Mouse (Mus musculus): Measurements from ENCODE around the gene Cd209b. TPM values are rescaled to one million over a fixed set of nuclear protein-coding genes. Genes with fewer than 3 reads are reported as not detected.

Gene Cd209b
- polyA plus RNA-seq (2015; fragmentation: Nextera tagmentation; extraction: Ambion mirVana), result 0.27 TPM in 1 of 2 replicates, not detected in the other

DNA sequence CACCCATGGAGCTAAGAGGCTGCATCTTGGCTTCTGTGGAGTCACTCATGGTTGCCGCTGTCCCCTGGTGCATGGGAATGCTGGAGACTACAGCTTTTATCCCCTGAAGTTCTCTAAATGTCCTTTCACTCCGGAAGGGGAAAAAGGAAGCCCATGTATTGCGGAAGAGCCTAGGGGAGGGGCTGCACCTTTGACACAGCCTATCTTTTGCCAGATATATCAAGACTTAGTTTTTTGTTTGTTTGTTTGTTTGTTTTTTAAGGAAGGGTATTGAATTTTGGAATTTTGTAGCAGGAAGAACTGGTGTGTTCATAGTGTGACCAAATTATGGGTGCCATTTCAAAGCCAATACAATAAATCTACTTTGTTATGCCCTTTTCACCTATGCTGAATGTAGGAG is at the start of gene Cd209b:
Gene Cd209b (minus strand): TSS at position 101 of the 400 bp plus-strand sequence.
- Histone ChIP-seq H3K9ac (no peak within 1 kb of the TSS), H3K9me3 (no peaks in the 10 kb centered on the region), H3K4me1 (replicated peaks) (no peaks in the 10 kb centered on the region), H3K4me3 (replicated peaks) (no peak within 1 kb of the TSS), H3K27ac (no peak within 1 kb of the TSS), H3K4me2 (replicated peaks) (no peak within 1 kb of the TSS), H3K36me3 (no peaks in the 10 kb centered on the region), H3K27me3 (replicated peaks) (no peaks in the 10 kb centered on the region)
- no peak for ATAC-seq
- WGBS, result 93% methylated on average over 3 of the region's 3 CpGs

DNA sequence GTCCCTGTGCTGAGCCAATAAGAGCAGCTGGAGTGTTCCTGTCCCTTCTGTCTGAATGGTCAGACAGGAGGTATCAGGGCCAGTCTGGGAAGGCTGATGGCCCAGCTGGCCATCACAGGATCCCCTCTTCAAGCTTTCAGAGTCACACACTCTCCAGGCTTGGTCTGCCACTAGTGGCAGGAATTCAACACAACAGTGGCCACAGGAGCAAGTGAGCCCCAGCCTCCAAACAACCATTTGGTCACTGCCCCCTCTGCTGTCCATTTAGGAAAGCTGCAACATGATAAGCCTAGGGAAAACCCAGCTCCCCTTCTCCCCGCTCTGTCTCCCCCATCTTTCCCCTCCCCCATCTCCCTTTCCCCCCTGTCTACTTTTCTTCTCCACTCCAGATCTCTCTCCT is 29.4 kb upstream of the Cd209b start:
- H3K27me3 ChIP-seq (replicated peaks), result no peaks in the 10 kb centered on the region
- no peak overlapping the region for H3K9ac ChIP-seq
- WGBS, result 90% methylated on average over 1 of the region's 1 CpGs
- H3K4me3 ChIP-seq (replicated peaks), result no peak overlapping the region
- no peak overlapping the region for H3K27ac ChIP-seq
- no peak for ATAC-seq
- H3K4me1 ChIP-seq (replicated peaks), result no peaks in the 10 kb centered on the region
- no peaks in the 10 kb centered on the region for H3K9me3 ChIP-seq
- H3K36me3 ChIP-seq, result no peaks in the 10 kb centered on the region
- no peak overlapping the region for H3K4me2 ChIP-seq (replicated peaks)

DNA sequence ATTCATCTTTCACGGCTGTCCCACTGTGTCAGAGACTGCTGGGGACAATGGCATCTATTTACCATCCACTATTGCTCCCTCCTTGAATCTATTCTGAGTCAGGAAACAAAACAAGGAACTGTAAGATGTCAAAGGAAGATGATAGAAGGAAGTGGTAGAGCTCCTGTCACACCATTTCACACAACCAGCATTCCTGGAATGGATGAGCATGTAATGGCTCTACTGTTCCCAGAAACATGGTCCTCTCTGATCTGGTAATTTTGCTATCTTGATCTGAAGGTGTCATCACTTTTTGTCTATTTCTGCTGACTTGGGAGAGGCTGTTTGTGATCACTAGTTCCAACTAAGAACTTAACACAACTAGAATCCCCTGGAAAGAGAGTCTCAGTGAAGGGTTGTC is 28.0 kb upstream of the Cd209b start, which contains the start of gene Cd209c:
Gene Cd209c (minus strand): TSS at position 101 of the 400 bp plus-strand sequence.
- Histone ChIP-seq H3K9ac (no peak within 1 kb of the TSS), H3K27ac (no peak within 1 kb of the TSS), H3K4me3 (replicated peaks) (no peak within 1 kb of the TSS), H3K27me3 (replicated peaks) (no peaks in the 10 kb centered on the region), H3K36me3 (no peaks in the 10 kb centered on the region), H3K4me1 (replicated peaks) (no peaks in the 10 kb centered on the region), H3K4me2 (replicated peaks) (no peak within 1 kb of the TSS), H3K9me3 (no peaks in the 10 kb centered on the region)
- 88% methylated on average over 1 of the region's 1 CpGs for WGBS
- ATAC-seq, result no peak

DNA sequence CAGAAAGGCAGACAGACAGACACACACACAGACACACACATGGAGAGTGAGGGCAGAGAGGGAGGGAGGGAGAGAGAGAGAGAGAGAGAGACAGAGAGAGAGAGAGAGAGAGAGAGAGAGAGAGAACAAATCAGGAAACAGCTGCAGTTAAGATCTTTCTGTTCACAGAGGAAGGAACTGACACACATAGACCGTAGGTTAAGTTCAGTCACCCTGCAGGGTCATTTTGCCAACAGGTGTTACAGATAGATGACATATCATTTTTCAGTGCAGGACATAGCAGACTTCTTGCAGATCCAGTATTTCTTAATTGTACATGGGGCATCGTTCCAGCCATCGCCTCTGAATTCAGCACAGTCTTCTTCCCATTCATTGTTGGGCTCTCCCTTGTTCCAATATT is 13.4 kb upstream of the Cd209b start:
- 86% methylated on average over 3 of the region's 3 CpGs for WGBS
- H3K4me3 ChIP-seq (replicated peaks), result no peak overlapping the region
- H3K9ac ChIP-seq, result no peak overlapping the region
- H3K27ac ChIP-seq, result no peak overlapping the region
- no peaks in the 10 kb centered on the region for H3K27me3 ChIP-seq (replicated peaks)
- ATAC-seq, result no peak
- no peaks in the 10 kb centered on the region for H3K9me3 ChIP-seq
- no peaks in the 10 kb centered on the region for H3K4me1 ChIP-seq (replicated peaks)
- no peak overlapping the region for H3K4me2 ChIP-seq (replicated peaks)
- H3K36me3 ChIP-seq, result no peaks in the 10 kb centered on the region

DNA sequence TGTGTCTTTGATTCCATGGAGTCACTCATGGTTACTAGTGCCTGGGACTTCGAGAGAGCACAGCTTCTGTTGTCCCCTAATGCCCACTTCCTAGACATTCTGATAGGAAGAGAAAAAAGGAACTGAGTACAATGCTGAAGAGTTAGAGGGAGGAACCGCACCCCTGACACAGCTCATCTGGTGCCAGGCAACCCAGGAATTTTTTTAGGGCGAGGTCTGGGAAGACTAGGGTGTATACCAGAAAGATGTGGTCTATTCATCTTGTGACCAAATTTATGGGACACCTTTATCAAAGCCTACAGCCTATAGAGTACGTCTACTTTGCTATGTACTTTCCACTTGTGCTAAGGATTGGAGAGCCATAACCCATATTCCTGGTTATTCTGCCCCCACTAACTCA is 48.2 kb downstream of the Cd209b start, which contains the start of gene Cd209d:
Gene Cd209d (minus strand): TSS at position 101 of the 400 bp plus-strand sequence.
- no peak within 1 kb of the TSS for H3K27ac ChIP-seq
- no peak within 1 kb of the TSS for H3K9ac ChIP-seq
- H3K36me3 ChIP-seq, result no peaks in the 10 kb centered on the region
- no peaks in the 10 kb centered on the region for H3K27me3 ChIP-seq (replicated peaks)
- no peak within 1 kb of the TSS for H3K4me3 ChIP-seq (replicated peaks)
- no peak for ATAC-seq
- no peaks in the 10 kb centered on the region for H3K4me1 ChIP-seq (replicated peaks)
- no peak within 1 kb of the TSS for H3K4me2 ChIP-seq (replicated peaks)
- WGBS, result 78% methylated on average over 4 of the region's 4 CpGs
- H3K9me3 ChIP-seq, result no peaks in the 10 kb centered on the region

DNA sequence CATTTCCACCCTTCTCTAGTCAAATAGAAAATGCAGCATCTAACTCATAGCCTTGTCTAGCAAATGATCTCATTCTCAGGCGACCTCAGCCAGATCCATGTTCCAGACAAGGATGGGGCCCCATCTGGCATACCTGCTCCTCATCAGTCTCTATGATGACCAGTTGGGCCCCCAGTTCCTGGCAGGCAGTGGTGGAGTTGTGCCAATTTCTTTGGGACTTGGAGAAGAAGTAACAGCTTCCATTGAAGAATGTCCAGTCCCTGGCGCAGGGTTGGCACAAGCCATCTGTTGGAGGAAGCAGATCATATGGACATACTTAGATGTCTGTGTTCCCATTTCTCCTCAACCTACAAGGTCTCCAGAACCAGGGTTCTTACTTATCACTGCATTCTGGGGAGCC is 50.5 kb downstream of the Cd209b start:
- H3K9me3 ChIP-seq, result no peaks in the 10 kb centered on the region
- H3K27ac ChIP-seq, result no peak overlapping the region
- H3K4me3 ChIP-seq (replicated peaks), result no peak overlapping the region
- H3K27me3 ChIP-seq (replicated peaks), result no peaks in the 10 kb centered on the region
- WGBS, result 76% methylated on average over 2 of the region's 2 CpGs
- ATAC-seq, result no peak
- H3K4me1 ChIP-seq (replicated peaks), result no peaks in the 10 kb centered on the region
- H3K9ac ChIP-seq, result no peak overlapping the region
- no peak overlapping the region for H3K4me2 ChIP-seq (replicated peaks)
- no peaks in the 10 kb centered on the region for H3K36me3 ChIP-seq

Other genes with a start within 250 kb of the Cd209b start
- 0.08 and 0.09 TPM in 2 replicates for gene Fcer2a, start 232.7 kb downstream of the Cd209b start, polyA plus RNA-seq (2015; fragmentation: Nextera tagmentation; extraction: Ambion mirVana)
- 0.40 TPM in 1 of 2 replicates, not detected in the other for gene Clec4g, start 206.2 kb downstream of the Cd209b start, polyA plus RNA-seq (2015; fragmentation: Nextera tagmentation; extraction: Ambion mirVana)
- gene Cd209a, start 177.9 kb downstream of the Cd209b start, polyA plus RNA-seq (2015; fragmentation: Nextera tagmentation; extraction: Ambion mirVana), result 0.15 and 0.23 TPM in 2 replicates
- gene Cd209e, start 72.5 kb downstream of the Cd209b start, polyA plus RNA-seq (2015; fragmentation: Nextera tagmentation; extraction: Ambion mirVana), result not detected in 2 replicates
- gene Cd209d, start 48.3 kb downstream of the Cd209b start, polyA plus RNA-seq (2015; fragmentation: Nextera tagmentation; extraction: Ambion mirVana), result not detected in 2 replicates
- 0.11 and 0.20 TPM in 2 replicates for gene Cd209c, start 27.9 kb upstream of the Cd209b start, polyA plus RNA-seq (2015; fragmentation: Nextera tagmentation; extraction: Ambion mirVana)
- gene Cd209f, start 179.0 kb upstream of the Cd209b start, polyA plus RNA-seq (2015; fragmentation: Nextera tagmentation; extraction: Ambion mirVana), result not detected in 2 replicates
- gene Cd209g, start 207.3 kb upstream of the Cd209b start, polyA plus RNA-seq (2015; fragmentation: Nextera tagmentation; extraction: Ambion mirVana), result not detected in 2 replicates
- gene Evi5l, start 239.7 kb upstream of the Cd209b start, polyA plus RNA-seq (2015; fragmentation: Nextera tagmentation; extraction: Ambion mirVana), result 18.9 and 19.3 TPM in 2 replicates